Mouse (Mus musculus): ENCODE results near the gene Jade1. TPM values are rescaled to one million over a fixed set of nuclear protein-coding genes. Genes with fewer than 3 reads are reported as not detected.

Jade1 gene
- total RNA-seq, 2 experiments from 2014 or later, result 45.8 to 48.6 TPM

Other genes starting within 250 kb of the Jade1 start
- gene Sclt1, start 186.8 kb downstream of the Jade1 start, total RNA-seq (2021), result 10 to 100 TPM; 15.8 to 19.3 TPM
- gene D3Ertd751e, start 186.9 kb downstream of the Jade1 start, total RNA-seq (2021), result 10 to 100 TPM; 10.8 to 12.5 TPM

Measured in left cerebral cortex, adult 18-20 months (tissue).